Mouse (Mus musculus) forebrain, embryonic 15.5 days (tissue): Measurements from ENCODE around the gene C87436. TPM values are rescaled to one million over a fixed set of nuclear protein-coding genes. Genes with fewer than 3 reads are reported as not detected.

ENCODE experiments used
- ATAC-seq: fragments of 200-750 bp; cut with Nextera tagmentation; replicated peaks from 2 replicates; pipeline ENCODE4 v1.8.0; 2017; ENCODE audit warnings: mild to moderate bottlenecking, moderate TSS enrichment, moderate library complexity
- H3K27ac ChIP-seq: fragments of 300-500 bp; sonication (generic); replicated peaks from 2 replicates; pipeline ENCODE4 v1.5.1; 2015; ENCODE audit warnings: mild to moderate bottlenecking, inconsistent platforms
- H3K27me3 ChIP-seq: fragments of 300-500 bp; sonication (generic); 2 replicates; pipeline ENCODE4 v1.6.1; 2015; ENCODE audit warnings: inconsistent platforms
- H3K36me3 ChIP-seq: fragments of 300-500 bp; sonication (generic); 2 replicates; pipeline ENCODE4 v1.6.1; 2015; ENCODE audit warnings: mild to moderate bottlenecking, inconsistent platforms
- H3K4me1 ChIP-seq: fragments of 300-500 bp; sonication (generic); 2 replicates; pipeline ENCODE4 v1.6.1; 2015; ENCODE audit warnings: inconsistent platforms
- H3K4me2 ChIP-seq: fragments of 300-500 bp; sonication (generic); replicated peaks from 2 replicates; pipeline ENCODE4 v1.6.1; 2015; ENCODE audit warnings: mild to moderate bottlenecking, inconsistent platforms
- H3K4me3 ChIP-seq: fragments of 300-500 bp; sonication (generic); 2 replicates; pipeline ENCODE4 v1.5.1; 2015; ENCODE audit warnings: mild to moderate bottlenecking, inconsistent platforms
- H3K9ac ChIP-seq: fragments of 300-500 bp; sonication (generic); replicated peaks from 2 replicates; pipeline ENCODE4 v1.6.1; 2015; ENCODE audit warnings: mild to moderate bottlenecking, inconsistent platforms
- H3K9me3 ChIP-seq: fragments of 300-500 bp; sonication (generic); 2 replicates; pipeline ENCODE4 v1.6.1; 2016; ENCODE audit warnings: inconsistent platforms
- WGBS: fragments of 180-500 bp; shearing (Covaris S2); methylation state at CpG from one replicate; pipeline ENCODE4 v1.1.7; 2015; ENCODE audit warnings: mixed read lengths; 5-methylcytosine and 5-hydroxymethylcytosine counted together
- polyA plus RNA-seq: library from polyadenylated mRNA; unstranded; fragments of >200 nt; fragmentation: Nextera tagmentation; extraction: Ambion mirVana; gene quantifications from 2 replicates; pipeline ENCODE4 v1.2.1, GENCODE M21; 2015

The C87436 gene
- polyA plus RNA-seq, 1 experiment from 2014 or later: 35.3 TPM

- no peak for ATAC-seq
- no peak overlapping the region for H3K9ac ChIP-seq
- no peak overlapping the region for H3K4me2 ChIP-seq
- H3K27ac ChIP-seq: no peak overlapping the region
- H3K4me3 ChIP-seq: no peak overlapping the region
- no peaks in the 10 kb centered on the region for H3K9me3 ChIP-seq
- no peaks in the 10 kb centered on the region for H3K27me3 ChIP-seq
- peaks cover 11% of the 10 kb centered on the region; the same call in 1 of the 2 replicates for H3K36me3 ChIP-seq
- 95% methylated on average over 5 of the region's 5 CpGs for WGBS
- peaks cover 18% of the 10 kb centered on the region for H3K4me1 ChIP-seq
Observed at GRCm38 (mm10) chr6:86474072-86474471, 35.9 kb downstream of the C87436 start.

DNA sequence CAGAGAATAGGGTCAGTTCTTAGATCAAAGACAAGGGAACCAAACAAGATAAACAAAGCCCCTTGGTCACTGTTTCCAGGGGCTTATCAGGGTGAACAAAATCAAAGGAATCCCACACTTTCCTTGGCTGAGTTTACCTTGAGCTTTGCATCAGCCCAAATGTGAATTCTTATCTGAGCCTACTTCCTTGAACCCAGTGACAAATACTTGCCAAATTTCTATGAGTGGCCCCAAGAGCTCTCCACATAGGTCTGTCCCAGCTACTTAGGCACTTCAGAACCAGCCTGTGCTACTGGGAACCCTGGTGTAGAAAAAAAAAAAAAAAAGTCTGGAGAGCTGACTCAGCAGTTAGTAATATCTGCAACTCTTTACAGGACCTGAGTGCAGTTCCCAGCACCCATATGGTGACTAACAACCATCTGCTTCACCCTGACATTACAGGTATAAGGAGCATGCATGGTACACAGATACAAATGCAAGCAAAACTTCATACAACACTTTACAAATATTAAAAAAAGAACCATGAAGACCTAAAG is 36.5 kb downstream of the C87436 start:
- Histone ChIP-seq H3K4me3 (no peak overlapping the region), H3K27me3 (no peaks in the 10 kb centered on the region), H3K4me1 (peaks cover 18% of the 10 kb centered on the region), H3K27ac (no peak overlapping the region), H3K9me3 (no peaks in the 10 kb centered on the region), H3K36me3 (peaks cover 9% of the 10 kb centered on the region; the same call in 1 of the 2 replicates), H3K9ac (no peak overlapping the region), H3K4me2 (no peak overlapping the region)
- no peak for ATAC-seq

DNA sequence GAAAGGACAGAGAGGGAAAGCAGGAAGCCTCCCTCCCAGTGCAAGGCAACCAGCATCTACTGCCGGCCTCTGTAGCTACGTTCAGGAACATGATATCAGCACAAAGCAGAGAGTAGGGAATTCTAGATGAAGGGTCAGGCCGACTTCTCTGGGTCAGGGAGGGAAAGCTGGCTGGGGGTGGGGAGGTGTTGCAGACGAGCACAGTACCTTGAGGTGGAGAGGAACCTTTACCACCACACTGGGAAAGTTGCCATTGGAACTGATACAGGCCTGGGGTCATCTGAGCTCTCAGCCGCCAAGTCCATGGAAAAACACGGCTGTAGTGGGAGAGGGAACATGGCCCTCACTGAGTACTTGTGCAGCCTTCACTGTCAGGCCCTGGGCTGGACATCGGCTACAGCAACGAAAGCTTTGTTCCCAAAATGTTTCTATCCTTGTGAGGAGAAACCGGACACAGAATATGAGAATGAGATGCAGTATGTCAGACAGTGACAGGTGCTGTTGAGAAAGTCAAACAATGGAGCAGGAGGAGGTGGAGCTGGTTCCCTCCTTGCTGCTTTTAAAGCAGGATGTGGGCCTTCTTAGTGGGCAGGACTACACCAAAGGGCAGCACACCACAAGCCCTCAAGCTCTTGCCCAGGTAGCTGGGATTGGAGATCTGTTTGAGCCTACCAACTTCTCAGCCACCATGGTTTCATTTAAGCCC is 37.4 kb downstream of the C87436 start:
- no peak overlapping the region for H3K4me3 ChIP-seq
- ATAC-seq: no peak
- no peak overlapping the region for H3K27ac ChIP-seq
- H3K27me3 ChIP-seq: no peaks in the 10 kb centered on the region
- H3K9me3 ChIP-seq: no peaks in the 10 kb centered on the region
- H3K9ac ChIP-seq: no peak overlapping the region
- no peak overlapping the region for H3K4me2 ChIP-seq
- peaks cover 18% of the 10 kb centered on the region for H3K4me1 ChIP-seq
- 85% methylated on average over 9 of the region's 9 CpGs for WGBS
- no peaks in the 10 kb centered on the region for H3K36me3 ChIP-seq

DNA sequence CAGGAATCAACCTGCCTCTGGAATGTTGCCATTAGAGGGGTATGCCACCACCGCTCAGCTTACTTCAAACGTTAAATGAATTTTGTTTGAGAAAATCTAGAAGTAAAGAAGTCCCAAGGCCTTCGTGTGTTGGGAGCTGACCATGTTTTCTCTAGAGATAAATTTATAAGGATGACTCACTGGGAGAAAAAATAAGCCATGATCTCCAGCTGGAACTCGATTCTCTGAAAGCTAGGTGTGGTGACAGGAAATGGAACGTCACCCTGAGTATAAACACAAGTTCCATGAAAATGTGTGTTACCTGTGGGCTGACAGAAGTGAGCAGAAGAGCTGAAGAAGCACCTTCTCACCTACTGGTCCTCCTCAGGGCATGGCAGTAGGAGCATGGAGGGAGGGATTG is 38.8 kb downstream of the C87436 start:
- H3K9me3 ChIP-seq: no peaks in the 10 kb centered on the region
- no peak overlapping the region for H3K4me2 ChIP-seq
- 86% methylated on average over 5 of the region's 5 CpGs for WGBS
- H3K4me3 ChIP-seq: no peak overlapping the region
- no peaks in the 10 kb centered on the region for H3K36me3 ChIP-seq
- no peak overlapping the region for H3K9ac ChIP-seq
- no peak overlapping the region for H3K27ac ChIP-seq
- H3K4me1 ChIP-seq: peaks cover 11% of the 10 kb centered on the region
- H3K27me3 ChIP-seq: no peaks in the 10 kb centered on the region
- no peak for ATAC-seq

- no peak overlapping the region for H3K9ac ChIP-seq
- no peaks in the 10 kb centered on the region for H3K27me3 ChIP-seq
- no peaks in the 10 kb centered on the region for H3K36me3 ChIP-seq
- WGBS: 75% methylated on average over 3 of the region's 3 CpGs
- H3K27ac ChIP-seq: no peak overlapping the region
- no peaks in the 10 kb centered on the region for H3K9me3 ChIP-seq
- no peak overlapping the region for H3K4me2 ChIP-seq
- ATAC-seq: no peak
- no peaks in the 10 kb centered on the region for H3K4me1 ChIP-seq
- no peak overlapping the region for H3K4me3 ChIP-seq
Observed at GRCm38 (mm10) chr6:86479311-86479710, 41.1 kb downstream of the C87436 start.

GRCm38 (mm10) chr6:86479816-86480188 is 41.6 kb downstream of the C87436 start:
- Histone ChIP-seq H3K36me3 (no peaks in the 10 kb centered on the region), H3K9ac (no peak overlapping the region), H3K27me3 (no peaks in the 10 kb centered on the region), H3K9me3 (no peaks in the 10 kb centered on the region), H3K4me2 (no peak overlapping the region), H3K27ac (no peak overlapping the region), H3K4me1 (no peaks in the 10 kb centered on the region), H3K4me3 (no peak overlapping the region)
- ATAC-seq: no peak

DNA sequence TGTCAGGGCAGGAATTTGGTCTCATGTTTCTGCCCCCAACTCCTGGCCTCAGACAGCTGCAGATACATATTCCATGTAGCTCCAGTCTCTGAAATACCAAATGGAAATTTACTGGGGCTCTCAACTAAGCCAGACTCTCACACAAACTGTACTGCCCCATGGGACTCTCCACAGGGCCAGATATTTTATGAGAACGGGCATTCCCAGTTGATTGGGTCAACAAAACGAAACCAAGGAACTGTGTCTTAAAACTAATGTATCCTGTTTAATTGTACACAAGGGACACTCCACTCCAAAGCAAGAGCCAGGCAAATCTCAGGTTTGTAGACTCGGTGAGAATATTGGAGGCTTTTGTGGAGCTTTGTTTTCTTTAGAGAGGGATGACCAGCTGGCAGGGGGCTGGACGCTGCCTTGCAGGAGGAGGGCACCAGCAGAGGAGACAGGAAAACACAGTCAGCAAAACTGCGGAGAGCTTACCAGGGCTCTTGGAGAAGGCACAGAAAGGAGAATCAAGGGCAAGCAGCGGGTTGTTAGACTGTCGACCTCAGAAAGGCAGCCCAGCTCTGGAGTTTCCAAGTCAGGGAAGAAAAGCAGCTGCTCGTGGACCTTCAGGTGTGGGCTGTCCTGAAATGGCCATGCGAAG is 42.1 kb downstream of the C87436 start:
- ATAC-seq: no peak
- Histone ChIP-seq H3K27me3 (no peaks in the 10 kb centered on the region), H3K4me3 (no peak overlapping the region), H3K4me1 (no peaks in the 10 kb centered on the region), H3K36me3 (no peaks in the 10 kb centered on the region), H3K4me2 (no peak overlapping the region), H3K9me3 (no peaks in the 10 kb centered on the region), H3K27ac (no peak overlapping the region), H3K9ac (no peak overlapping the region)
- WGBS: 46% methylated on average over 9 of the region's 9 CpGs

DNA sequence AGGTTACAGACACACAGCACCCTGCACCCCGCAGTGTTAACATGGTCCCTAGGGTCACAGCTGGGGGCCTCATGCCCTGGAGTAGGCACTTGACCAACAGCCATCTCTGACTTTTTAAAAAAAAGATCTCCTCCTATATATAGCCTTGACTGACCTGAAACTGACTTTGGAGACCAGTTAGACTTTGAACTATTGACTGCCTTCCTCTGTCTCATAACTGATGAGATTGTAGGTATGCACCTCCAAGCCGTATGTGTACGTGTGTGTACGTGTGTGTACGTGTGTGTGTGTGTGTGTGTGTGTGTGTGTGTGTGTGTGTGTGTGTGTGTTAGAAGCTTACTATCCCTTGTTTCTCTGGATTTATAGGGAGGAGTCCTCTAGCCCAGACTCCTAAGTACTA is 43.7 kb downstream of the C87436 start:
- H3K9ac ChIP-seq: no peak overlapping the region
- H3K36me3 ChIP-seq: no peaks in the 10 kb centered on the region
- no peaks in the 10 kb centered on the region for H3K9me3 ChIP-seq
- WGBS: 92% methylated on average over 5 of the region's 5 CpGs
- no peak overlapping the region for H3K4me2 ChIP-seq
- 0 out of 2 replicates have a peak, but pooled peaks cover 5% of the 10 kb centered on the region for H3K4me1 ChIP-seq
- H3K27me3 ChIP-seq: no peaks in the 10 kb centered on the region
- no peak overlapping the region for H3K27ac ChIP-seq
- H3K4me3 ChIP-seq: no peak overlapping the region
- ATAC-seq: no peak

DNA sequence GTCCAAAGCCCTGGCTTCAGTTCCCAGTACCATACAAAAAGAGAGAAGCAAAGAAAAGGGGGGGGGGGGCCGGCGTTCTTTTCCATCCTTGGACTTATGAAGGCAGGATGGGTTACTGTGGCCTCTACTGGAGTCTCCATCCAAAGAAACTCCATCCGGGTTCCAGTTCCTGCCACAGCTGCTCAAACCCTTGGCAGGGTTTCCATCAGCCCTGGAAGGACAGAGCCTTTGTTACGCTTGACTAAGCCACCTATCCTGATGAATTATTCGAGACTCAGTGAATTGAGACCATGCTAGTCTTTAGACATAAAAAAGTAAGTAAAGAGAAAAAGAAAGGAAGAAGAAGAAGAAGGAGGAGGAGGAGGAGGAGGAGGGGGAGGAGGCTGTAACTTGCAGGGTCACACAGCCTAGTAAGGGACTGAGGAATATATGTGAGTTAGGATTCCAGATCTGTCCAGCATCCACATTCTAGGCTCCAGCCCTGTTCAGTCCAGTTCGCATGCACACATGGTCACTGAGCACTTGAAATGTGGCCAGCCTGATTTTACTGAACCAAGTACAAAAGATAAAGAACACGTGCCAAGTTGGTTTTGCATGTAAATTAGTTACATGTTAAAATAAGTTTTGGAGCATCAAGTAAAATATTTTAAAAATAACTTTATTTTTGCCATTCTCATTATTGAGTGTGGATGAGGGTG is 47.9 kb downstream of the C87436 start:
- no peak for ATAC-seq
- no peak overlapping the region for H3K9ac ChIP-seq
- no peak overlapping the region for H3K4me3 ChIP-seq
- no peak overlapping the region for H3K4me2 ChIP-seq
- peak overlapping the region; percentile 96; the same call in 1 of the 2 replicates for H3K27ac ChIP-seq
- peaks cover 18% of the 10 kb centered on the region for H3K4me1 ChIP-seq
- no peaks in the 10 kb centered on the region for H3K9me3 ChIP-seq
- no peaks in the 10 kb centered on the region for H3K36me3 ChIP-seq
- H3K27me3 ChIP-seq: no peaks in the 10 kb centered on the region
- WGBS: 58% methylated on average over 7 of the region's 7 CpGs

DNA sequence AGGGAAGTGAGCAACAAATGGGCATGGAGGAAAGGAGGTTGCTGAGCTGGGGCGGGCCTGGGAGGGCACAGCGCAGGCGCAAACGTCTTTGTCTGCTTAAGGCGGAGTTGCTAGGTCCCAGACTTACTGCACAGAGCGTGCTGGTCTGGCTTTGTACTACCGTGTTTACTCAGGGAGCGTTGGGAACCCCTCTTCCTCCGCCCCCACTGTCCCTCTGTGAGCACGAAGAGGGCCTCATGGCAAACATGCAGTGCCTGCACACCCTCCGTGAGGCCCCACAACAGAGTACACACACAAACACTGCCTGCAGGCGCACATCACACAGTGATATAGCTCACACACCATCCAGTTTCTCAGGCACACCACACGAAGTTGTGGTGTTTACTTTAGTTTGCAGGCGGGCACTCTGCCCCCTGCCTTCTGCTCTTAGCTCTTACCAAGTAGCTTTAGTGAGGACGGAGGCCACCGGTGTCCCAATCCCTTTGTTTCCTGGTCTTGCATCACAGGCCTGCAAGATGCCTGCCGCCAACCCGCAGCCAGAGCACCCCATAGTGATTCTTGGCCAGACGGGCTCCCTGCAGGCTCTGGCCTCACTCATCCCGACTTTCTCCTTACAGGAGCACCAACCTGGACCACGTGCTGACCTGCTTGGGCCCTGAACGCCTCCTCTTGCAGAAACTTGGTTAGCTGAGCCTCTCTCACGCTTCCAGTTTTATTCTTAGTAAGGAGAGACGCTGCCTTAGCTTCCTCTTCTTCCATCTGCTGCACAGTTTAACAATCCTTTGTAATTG is 49.4 kb downstream of the C87436 start:
- 4% methylated on average over 24 of the region's 24 CpGs for WGBS
- peak overlapping the region; percentile 96 for H3K27ac ChIP-seq
- H3K9ac ChIP-seq: peak overlapping the region; percentile 45
- ATAC-seq: peak; percentile 97
- peaks cover 18% of the 10 kb centered on the region for H3K4me1 ChIP-seq
- peak overlapping the region; percentile 9; the same call in 1 of the 2 replicates for H3K4me3 ChIP-seq
- no peaks in the 10 kb centered on the region for H3K9me3 ChIP-seq
- no peaks in the 10 kb centered on the region for H3K36me3 ChIP-seq
- H3K4me2 ChIP-seq: peak overlapping the region; percentile 34
- no peaks in the 10 kb centered on the region for H3K27me3 ChIP-seq

- H3K9ac ChIP-seq: peak overlapping the region; percentile 45
- WGBS: 33% methylated on average over 3 of the region's 3 CpGs
- H3K27ac ChIP-seq: peak overlapping the region; percentile 96
- no peak for ATAC-seq
- no peaks in the 10 kb centered on the region for H3K27me3 ChIP-seq
- peak overlapping the region; percentile 34 for H3K4me2 ChIP-seq
- no peaks in the 10 kb centered on the region for H3K9me3 ChIP-seq
- H3K4me1 ChIP-seq: peaks cover 18% of the 10 kb centered on the region
- H3K36me3 ChIP-seq: no peaks in the 10 kb centered on the region
- no peak overlapping the region for H3K4me3 ChIP-seq
Observed at GRCm38 (mm10) chr6:86488149-86488485, 49.9 kb downstream of the C87436 start.

- no peaks in the 10 kb centered on the region for H3K9me3 ChIP-seq
- no peak overlapping the region for H3K4me2 ChIP-seq
- 94% methylated on average over 2 of the region's 2 CpGs for WGBS
- no peaks in the 10 kb centered on the region for H3K36me3 ChIP-seq
- H3K27me3 ChIP-seq: no peaks in the 10 kb centered on the region
- no peak overlapping the region for H3K27ac ChIP-seq
- ATAC-seq: no peak
- H3K4me1 ChIP-seq: peaks cover 18% of the 10 kb centered on the region
- H3K4me3 ChIP-seq: no peak overlapping the region
- H3K9ac ChIP-seq: no peak overlapping the region
Observed at GRCm38 (mm10) chr6:86489945-86490344, 51.8 kb downstream of the C87436 start.
